Mouse (Mus musculus) CD4-positive, CD25-positive, alpha-beta regulatory T cell, adult 4 months (primary cell): Measurements from ENCODE around the gene Kri1. TPM values are rescaled to one million over a fixed set of nuclear protein-coding genes. Genes with fewer than 3 reads are reported as not detected.
"Not testable (repeated sequence)": the region's sequence is repeated elsewhere in the genome, so short reads cannot be mapped to it uniquely, and the experiment has no call there.

Experiments used
- ATAC-seq: one replicate; pipeline ENCODE4 v1.8.0; 2017
- polyA plus RNA-seq, 2 experiments: library from polyadenylated mRNA; unstranded; fragments of 100-300 nt; shearing (Covaris generic); gene quantifications; one replicate each; pipeline ENCODE4 v1.2.1; 2017

The Kri1 gene
- 10 to 100 TPM; 25.2 to 45.3 TPM for polyA plus RNA-seq

GRCm38 (mm10) chr9:21287571-21288402, at the start of gene Kri1:
TSS of gene Kri1 (minus strand) at chr9:21287969.
- ATAC-seq = peak; percentile 57

- ATAC-seq = no peak
Observed at GRCm38 (mm10) chr9:21336491-21336890, 48.7 kb upstream of the Kri1 start.

DNA sequence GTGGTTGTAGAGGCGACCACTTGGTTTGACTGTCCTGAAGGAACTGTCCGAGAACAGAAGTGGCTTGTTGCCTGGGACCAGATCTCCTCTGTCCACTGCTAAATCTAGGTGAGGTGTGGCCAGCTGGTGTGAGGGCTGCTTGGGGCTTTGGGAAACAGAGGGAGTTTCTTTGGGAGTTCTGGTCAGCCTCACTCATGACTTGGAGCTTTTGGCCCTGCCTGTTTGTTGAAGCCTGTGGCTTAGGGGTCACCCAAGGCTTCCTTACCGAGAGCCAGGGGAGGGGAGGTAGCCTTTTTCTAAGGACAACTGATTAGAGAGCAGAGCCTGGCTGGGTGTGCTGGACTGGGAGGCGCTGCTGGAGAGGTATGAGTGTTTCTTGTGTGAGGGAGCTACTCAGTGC, 47.6 kb upstream of the Kri1 start:
- no peak for ATAC-seq

- no peak for ATAC-seq
Observed at GRCm38 (mm10) chr9:21334747-21335146, 47.0 kb upstream of the Kri1 start.

GRCm38 (mm10) chr9:21333523-21333922, 45.8 kb upstream of the Kri1 start:
- no peak for ATAC-seq

DNA sequence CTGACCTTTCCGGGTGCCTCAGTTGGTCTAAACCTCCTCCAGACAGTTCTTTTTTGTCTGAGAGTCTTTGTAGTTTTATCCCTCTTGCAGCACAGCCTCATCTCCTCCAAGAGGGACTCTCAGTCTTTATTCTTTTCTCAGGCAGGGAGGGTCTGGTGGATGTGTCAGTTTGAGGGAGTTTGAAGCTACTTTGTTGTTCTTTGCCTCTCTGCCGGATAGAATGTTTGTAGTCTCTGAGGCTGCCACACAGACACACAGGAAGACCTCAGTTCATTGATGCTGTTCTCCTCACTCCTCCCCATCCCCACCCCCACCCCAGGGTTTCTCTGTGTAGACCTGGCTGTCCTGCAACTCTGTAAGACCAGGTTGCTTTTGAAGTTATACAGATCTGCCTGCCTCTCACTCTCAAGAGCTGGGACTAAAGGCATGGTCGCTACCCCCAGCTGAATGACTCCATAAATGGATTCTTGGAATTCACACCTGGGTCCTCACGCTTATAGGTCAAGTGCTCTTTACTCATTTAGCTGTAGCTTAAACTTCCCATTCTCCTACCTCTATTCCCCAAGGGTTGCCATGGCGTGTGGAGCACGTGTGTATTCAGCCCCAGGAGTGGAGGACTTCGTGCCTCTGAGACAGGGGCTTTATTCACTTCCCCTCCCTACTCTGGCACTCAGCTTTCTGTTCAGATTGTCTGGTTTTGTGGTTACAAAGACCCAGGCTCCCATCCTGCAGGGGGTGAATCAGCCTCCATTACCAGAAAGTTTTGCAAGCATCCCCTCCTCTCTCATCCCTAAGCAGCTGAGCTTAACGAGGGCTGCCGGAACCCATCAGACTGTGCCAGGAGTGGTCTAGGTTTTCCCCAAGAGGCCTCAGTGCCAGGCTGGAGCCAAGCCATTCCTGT, 44.6 kb upstream of the Kri1 start:
- ATAC-seq = peak; percentile 36

GRCm38 (mm10) chr9:21331365-21332140, 43.8 kb upstream of the Kri1 start:
- no peak for ATAC-seq

DNA sequence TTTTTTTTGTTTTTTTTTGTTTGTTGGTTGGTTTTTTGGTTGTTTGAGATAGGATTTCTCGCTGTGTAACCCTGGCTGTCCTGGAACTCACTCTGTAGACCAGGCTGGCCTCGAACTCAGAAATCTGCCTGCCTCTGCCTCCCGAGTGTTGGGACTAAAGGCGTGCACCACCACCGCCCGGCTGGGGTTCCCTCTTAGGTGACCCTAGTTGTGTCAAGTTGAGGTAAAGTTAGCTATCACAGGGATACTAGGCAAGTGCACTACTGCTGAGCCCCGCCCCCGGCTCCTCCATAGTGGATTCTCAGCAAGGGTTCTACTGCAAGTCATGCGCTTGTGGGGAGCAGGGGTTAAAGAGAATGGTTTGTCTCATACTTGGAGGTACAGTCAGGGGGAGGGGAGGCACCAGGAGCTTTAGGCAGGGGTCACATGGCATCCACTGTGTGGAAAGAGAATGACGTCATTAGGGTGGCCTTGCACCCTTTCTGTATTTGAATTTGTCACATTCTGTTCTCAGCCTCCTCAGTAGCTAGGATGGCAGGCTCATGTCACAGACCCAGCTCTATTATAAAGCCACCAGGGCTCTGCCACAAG, 42.0 kb upstream of the Kri1 start:
- peak; percentile 13 for ATAC-seq

GRCm38 (mm10) chr9:21329041-21329440, 41.3 kb upstream of the Kri1 start:
- ATAC-seq = no peak

DNA sequence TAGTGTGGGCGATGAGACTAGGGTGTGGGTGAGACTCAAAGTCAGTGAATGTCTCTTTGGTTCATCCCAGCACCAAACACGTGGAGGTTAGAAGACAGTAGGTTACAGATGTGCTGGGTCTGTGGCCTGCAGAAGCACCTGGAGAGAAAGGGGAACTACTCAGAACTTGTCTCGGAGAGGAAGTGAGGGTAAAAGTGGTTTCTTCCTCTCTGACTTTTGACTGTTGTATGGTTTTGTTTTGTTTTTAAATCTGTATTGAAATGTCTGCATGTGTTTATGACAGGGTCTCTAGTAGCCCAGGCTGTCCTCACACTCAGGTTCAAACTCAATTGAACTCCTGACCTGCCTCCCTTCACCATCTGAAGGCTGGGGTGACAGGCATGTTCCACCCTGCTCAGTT, 40.3 kb upstream of the Kri1 start:
- peak; percentile 76 for ATAC-seq

DNA sequence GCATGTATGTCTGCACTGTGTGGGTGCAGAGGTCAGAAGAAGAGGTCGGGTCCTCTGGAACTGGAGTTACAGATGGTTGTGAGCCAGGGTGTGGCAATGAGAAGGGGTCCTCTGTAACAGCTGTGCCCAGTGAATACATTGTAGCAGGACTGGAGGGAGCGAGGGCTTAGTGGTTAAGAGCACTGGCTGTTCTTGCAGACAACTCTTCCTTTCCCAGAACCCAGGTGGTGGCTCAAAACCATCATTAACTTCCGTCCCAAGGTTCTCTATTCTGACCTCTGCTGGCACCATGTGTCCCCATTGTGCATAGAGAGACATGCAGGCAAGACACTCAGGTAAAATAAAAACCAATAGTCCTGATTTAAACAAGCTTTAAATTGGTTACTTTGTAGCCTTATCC, 39.8 kb upstream of the Kri1 start:
- peak; percentile 8 for ATAC-seq

GRCm38 (mm10) chr9:21324269-21324668, 36.5 kb upstream of the Kri1 start:
- no peak for ATAC-seq

DNA sequence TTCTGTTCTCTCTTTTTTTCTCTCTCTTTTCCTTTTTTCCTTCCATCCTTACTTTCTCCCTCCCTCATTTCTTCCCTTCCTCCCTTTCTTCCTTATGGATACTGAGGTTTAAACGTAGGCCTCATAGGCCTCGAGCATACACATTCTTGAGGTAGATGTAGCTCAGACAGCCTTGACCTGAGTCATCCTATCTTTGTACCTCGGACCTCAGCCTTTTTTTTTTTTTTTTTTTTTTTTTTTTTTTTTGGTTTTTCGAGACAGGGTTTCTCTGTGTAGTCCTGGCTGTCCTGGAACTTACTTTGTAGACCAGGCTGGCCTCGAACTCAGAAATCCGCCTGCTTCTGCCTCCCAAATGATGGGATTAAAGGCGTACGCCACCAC, 35.1 kb upstream of the Kri1 start:
- not testable (repeated sequence) for ATAC-seq

DNA sequence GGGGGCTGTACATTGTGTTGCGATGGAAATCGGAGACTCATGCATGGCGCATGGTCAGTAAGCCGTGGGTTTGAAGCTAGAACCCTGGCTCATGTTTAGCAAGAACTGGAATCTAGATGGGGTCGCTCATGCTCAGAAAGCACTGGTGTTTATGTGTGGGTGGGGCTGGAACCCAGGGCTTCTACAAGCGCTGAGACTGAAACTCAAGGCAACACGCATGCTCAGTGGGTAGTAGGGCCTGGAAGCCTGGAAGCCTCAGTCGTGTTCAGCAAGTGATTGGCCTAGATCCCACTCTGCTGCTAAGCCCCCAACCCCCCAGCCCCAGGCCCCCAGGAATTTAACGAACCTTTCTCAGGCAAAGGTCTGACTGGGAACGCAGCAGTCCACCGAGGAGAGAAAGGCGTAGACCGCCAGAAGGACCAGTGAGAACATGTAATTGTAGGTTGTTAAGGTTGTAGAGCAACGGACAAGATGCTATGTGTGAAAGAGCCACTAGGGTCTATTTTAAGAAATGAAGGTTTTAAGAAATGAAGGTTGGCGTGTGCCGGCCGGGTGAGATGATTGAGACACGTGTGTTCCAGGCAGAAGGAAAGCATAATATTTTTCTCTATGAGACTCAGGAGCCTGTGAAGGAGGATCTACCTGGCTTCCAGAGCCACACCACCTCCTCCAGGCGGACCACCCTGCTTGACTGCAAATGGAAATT, 34.6 kb upstream of the Kri1 start:
- peak; percentile 32 for ATAC-seq

- peak; percentile 63 for ATAC-seq
Observed at GRCm38 (mm10) chr9:21321513-21321835, 33.7 kb upstream of the Kri1 start.

- peak; percentile 65 for ATAC-seq
Observed at GRCm38 (mm10) chr9:21320619-21321512, 33.1 kb upstream of the Kri1 start, which contains the start of gene Slc44a2. TSS of gene Slc44a2 (plus strand) at chr9:21320698.

DNA sequence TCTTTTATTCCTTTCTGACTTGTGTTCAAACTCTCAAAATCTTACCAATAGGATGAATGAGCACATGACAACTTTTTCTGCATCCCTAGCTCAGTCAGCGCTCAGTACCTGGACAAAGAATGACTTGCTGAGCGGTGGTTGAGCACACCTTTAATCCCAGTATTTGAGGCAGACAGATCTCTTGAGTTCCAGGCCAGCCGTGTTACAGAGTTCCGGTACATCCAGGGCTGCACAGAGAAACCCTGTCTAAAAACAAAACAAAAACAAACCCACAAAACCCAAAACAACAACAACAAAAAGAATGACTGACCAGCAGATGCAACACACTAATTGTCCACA, 32.5 kb upstream of the Kri1 start:
- ATAC-seq = peak; percentile 24

DNA sequence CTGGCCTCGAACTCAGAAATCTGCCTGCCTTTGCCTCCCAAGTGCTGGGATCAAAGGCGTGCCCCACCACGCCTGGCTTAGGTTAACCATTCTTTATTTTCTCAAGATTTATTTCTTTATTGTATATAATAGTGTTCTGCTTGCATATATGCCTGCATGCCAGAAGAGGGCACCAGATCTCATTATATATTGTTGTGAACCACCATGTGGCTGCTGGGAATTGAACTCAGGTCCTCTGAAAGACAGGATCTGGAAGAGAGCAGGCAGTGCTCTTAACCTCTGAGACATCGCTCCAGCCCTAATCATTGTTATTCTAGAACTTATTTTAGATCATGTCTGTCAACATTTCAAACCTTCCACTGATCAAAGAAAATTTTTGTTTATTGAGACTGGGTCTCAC, 31.7 kb upstream of the Kri1 start:
- ATAC-seq = no peak

DNA sequence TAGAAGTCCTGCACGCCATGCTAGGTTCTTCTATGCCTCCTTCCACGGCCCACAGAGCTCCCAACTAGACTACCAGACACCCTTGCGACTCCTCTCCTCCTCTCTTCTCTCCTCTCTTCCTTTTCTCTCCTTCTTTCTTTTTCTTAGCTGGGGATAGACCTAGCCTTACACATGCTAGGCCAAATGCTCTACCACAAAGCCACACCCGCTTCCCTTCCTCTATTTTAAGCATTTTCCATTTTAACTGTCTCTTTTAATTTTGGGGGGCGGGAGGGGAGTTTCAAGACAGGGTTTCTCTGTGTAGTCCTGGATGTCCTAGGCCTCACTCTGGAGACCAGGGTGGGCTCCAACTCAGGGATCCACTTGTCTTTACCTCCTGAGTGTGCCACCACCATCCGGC, 31.0 kb upstream of the Kri1 start:
- no peak for ATAC-seq

GRCm38 (mm10) chr9:21316696-21317095, 28.9 kb upstream of the Kri1 start:
- ATAC-seq = peak; percentile 49

DNA sequence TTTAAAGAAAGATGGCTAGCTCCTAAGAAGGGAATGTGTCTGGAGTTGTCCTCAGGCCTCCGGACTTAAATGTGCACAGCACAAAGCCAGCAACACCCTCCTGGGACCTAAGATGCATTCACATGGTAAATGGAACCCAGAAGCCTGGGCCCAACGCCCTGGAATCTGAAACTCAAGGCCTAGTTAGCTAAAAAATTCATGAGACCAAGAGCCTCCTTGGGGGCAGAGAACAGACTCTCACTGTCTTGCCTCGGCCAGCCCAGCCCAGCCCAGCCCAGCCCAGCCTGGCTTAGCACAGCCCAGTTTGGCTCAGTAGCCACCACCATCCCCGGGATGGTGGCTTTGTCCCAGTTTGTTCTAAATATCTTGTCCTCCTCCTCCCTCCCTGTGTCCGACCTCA, 27.7 kb upstream of the Kri1 start:
- ATAC-seq = no peak
